Mouse (Mus musculus) brain, embryonic 14.5 days (tissue): ENCODE measurements around the gene Duoxa1. TPM values are rescaled to one million over a fixed set of nuclear protein-coding genes. Genes with fewer than 3 reads are reported as not detected.

Experiments
- DNase-seq: peaks from one replicate; pipeline ENCODE4 v3.0.0-alpha.2; 2011; ENCODE audit warnings: low read depth
- CTCF ChIP-seq: fragments of 200-500 bp; IDR thresholded peaks from 2 replicates; pipeline ENCODE4 v1.5.1; 2012; ENCODE audit warnings: inconsistent platforms, mild to moderate bottlenecking, moderate library complexity, borderline replicate concordance; ENCODE audit not compliant: insufficient read depth, insufficient read length; ENCODE audit errors: extremely low read depth
- POLR2A ChIP-seq: fragments of 200-500 bp; IDR thresholded peaks from 2 replicates; pipeline ENCODE4 v1.6.1; 2012; ENCODE audit warnings: mild to moderate bottlenecking, inconsistent platforms, borderline replicate concordance; ENCODE audit not compliant: poor library complexity, insufficient read depth, insufficient read length, severe bottlenecking; ENCODE audit errors: extremely low read depth
- polyA plus RNA-seq: library from polyadenylated mRNA; depleted of rRNA; stranded (reverse); fragments of >200 nt; gene quantifications from 2 replicates; pipeline ENCODE4 v1.2.3, GENCODE M21; 2012

Duoxa1 gene
- polyA plus RNA-seq, 1 experiment, result 0.18 TPM

DNA sequence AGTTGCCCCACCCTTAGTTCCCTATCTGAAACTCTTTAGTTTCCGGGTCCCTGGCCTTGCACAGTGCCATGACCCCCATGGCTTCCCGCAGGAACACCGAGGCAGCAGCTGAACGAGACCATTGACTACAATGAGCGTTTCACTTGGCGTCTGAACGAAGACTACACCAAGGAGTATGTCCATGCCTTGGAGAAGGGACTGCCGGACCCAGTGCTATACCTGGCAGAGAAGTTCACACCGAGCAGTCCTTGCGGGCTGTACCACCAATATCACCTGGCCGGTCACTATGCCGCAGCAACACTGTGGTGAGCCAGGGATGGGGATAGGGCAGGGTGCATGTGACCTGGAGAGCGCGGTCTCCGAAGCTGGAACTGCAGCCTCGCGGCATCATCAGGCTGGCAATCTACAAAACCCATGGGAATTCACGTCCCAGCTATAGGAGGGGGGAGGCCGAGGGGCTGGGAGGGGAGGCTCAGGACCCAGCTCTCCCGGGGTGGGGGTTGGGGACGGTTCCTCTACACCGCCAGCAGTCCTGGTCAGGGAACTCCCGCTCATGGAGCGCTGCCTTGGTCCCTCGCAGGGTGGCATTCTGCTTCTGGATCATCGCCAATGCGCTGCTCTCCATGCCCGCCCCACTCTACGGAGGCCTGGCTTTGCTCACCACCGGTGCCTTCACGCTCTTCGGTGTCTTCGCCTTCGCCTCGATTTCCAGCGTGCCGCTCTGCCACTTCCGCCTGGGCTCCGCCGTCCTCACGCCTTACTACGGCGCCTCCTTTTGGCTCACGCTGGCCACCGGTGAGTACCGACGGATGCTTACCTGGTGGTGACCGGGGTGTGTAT lies 12.2 kb downstream of the Duoxa1 start:
- peak; percentile 64 for DNase-seq
- TF ChIP-seq CTCF (no peak), POLR2A (no peak)

DNA sequence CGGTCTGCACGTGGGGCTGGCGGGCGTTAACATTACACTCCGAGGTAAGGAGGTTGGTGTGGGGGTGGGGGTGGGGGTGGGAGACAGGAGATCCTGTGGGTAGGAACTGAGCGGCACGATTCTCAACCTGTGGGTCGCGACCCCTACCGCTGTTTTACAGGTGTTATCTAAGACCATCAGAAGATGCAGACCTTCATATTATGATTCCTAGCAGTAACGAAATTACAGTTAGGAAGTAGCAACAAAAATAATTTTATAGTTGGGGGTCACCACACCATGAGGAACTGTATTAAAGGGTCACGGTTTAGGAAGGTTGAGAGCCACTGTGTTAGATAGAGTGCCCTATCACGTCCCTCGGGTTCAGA lies 12.9 kb downstream of the Duoxa1 start:
- DNase-seq, result no peak
- TF ChIP-seq POLR2A (no peak), CTCF (no peak)

DNA sequence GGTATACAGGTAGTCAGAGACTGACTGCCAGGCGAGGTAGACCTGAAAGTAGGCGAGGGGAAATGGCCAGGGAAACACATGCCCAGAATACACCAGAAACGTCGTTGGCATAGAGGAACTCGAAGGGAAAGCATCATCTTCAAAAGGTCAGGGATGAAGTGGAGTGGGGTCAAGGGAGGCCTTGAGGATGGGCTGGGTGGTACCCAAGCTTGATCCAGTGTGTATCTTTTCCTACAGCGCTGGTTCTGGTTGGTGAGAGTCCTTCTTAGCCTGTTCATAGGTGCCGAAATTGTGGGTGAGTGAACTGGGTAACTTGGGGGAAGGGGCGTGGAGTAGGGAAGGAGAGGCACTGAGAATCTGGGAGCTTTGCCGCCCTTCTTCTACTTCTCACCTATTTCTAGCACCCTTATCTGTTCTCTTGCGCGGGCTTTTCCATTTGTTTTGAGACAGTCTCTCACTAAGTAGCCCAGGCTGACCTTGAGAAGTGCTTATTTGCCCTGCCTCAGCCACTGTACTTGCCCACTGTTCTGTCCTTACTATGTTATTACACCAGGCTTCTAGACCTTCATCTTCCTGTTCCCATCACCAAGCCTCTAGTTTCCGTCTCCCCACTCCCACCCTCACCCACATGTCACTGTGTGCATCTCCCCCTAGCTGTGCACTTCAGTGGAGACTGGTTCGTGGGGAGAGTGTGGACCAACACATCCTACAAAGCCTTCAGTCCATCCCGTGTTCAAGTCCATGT lies 13.4 kb downstream of the Duoxa1 start:
- TF ChIP-seq POLR2A, result no peak
- no peak for TF ChIP-seq CTCF
- DNase-seq, result no peak

DNA sequence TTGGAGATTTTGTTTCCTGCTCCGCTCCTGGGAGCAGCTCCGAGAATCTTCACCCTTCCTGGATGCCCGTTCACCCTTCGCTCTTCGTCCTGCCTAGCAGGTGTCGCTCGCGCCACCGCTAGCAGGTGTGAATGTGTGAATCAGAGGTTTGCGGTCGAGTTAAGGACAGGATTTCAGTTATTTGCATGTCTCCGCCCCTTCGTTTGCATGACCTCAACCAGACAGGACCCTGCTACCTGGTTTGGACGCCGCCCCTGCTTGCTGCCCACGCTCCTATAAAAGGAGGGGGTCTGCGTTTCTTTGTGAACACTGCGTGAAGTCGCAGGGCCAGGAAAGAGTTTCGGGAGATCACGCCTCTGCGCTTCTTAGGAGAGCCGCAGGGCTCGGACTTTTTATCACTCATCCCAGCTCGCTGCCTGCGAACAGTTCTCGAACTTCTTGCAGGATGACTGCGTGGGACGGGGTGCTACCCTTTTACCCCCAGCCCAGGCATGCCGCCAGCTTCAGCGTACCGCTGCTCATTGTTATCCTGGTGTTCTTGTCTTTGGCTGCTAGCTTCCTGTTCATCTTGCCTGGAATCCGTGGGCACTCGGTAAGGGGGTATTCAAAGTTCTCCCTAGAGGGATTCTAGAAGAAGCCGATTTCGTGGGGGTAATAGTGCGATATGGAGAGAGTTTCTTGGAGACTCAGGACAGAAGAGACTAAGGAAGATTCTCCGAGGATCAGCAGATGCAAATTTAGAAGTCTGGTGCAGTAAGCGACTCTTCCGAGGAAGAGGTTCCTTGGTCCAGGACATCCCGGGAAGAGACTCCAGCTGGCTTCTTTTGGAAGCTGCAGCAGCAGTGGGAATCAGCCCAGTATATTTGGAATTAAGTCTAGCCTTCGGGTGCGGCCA lies 14.7 kb downstream of the Duoxa1 start, which contains the start of gene Duoxa2:
Duoxa2 (plus strand) TSS at position 305 of the 895 bp plus-strand sequence.
- TF ChIP-seq POLR2A, result no peak
- TF ChIP-seq CTCF, result no peak
- DNase-seq, result peak; percentile 23

DNA sequence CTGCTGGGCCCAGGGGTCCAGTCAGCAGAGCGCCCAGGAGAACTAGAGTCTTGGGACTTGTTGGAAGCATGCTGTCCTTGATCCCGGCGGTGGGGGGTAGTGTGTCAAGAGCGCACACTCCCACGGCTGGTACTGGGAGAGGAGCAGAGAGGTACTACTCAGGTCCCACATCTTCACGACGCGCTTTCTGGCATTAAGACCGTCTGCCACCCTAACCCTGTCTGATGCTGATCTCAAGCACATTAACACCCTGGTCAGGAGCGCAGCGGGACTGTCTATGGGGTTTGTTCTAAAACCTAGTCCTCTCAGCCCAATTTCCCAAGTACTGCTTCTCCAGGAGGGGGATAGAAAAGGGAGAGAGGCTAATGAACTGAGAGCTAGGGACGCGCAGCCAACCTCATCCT lies 15.4 kb downstream of the Duoxa1 start, which contains the start of gene Duox2:
Duox2 (minus strand) TSS at position 354 of the 404 bp plus-strand sequence.
- TF ChIP-seq POLR2A (no peak), CTCF (no peak)
- DNase-seq, result no peak

DNA sequence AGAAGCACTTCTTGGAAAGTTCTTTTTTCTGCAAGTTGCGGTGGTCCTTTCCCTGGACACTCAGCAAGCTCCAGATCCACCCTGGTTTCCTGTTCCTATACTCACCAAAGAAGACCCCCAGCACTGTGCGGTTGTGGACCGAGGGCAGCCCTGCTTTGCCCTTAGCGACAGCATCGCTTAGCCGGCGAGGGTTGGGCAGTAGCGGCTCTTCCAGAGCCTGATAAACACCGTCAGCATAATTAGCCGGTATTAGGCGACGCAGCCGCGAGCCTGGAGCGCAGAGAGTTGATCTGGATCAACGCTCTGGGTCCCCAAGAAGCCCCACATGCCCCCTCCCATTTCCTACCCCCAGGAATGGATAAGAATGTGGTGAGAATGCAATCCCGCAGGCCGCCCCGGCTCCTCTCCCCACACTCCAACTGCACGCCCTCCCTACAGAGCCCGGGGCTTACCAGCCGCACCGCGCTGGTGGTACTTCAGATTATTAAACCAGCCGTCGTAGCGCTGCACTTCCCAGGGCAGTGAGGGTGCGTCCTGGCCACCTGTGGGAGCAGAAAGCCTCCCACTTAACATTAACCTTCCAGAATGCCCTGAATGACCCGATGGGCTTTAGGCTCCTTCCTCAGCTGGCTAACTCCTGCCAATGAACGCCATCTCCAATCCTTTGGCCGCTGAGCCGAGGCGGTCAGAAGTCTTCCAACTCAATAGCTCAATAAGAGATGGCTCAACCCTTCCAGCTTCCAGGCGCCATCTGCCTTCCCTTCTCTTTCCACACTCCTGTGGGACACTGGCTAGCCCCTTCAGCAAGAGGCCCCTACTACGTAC lies 16.0 kb downstream of the Duoxa1 start:
- peak; percentile 29 for DNase-seq
- TF ChIP-seq POLR2A (no peak), CTCF (no peak)

DNA sequence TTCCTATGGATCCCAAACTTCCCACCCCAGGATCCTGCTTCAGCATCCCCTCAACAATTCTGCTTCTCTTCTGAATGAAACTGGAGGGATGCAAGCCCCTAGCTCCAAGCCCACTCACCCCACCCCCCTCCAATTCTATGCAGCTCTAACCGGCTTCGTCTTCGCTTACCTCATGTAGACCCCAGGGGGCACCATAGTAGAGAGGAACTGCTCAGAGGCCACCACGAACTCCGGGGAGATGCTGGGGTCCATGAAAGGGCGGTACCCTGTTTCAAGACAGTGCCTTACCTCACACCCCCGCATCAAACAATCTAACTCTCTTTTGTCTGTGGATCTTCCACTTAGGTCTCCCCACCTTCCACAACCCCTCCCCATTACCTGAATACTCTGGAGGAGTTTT lies 18.6 kb downstream of the Duoxa1 start:
- DNase-seq, result no peak
- TF ChIP-seq POLR2A (no peak), CTCF (no peak)

DNA sequence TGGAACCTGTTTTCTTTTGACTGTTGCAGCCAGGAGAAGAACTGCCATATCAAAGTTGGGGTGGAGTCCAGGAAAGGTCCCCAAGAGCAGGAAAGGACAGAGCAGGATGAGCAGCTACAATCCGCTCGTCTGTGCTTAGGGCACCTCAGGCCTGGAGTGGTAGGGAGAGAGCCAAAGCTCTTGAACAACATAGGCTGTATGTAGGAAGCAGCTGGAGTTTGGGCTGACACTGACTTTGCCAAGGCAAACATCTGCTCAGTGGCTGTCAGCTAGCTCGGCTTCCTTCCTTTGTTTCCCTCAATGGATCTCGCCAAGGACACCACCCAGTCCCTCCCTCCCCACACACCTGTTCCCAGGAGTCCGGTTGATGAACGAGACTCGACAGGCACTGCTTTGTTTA lies 27.4 kb downstream of the Duoxa1 start:
- DNase-seq, result no peak
- no peak for TF ChIP-seq POLR2A
- no peak for TF ChIP-seq CTCF

DNA sequence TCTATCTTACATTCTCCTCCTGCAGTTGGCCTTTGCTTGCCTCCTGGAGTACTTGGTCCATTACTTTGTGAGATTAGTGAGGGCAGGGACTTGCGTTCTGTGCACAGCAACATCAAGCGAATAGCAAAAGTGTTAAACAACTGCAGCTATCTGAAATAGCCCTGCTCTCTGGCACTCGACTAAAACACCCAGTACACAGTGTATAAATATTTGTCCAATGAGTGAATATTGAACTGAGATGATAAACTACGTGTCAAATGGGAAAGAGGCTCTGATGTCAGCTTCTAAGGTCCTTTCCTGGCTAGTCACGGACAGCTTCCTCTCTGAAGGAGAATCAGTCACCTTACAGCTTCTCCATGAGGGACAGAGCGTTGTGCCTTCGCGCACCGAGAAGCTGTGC lies 29.4 kb downstream of the Duoxa1 start:
- TF ChIP-seq CTCF (no peak), POLR2A (no peak)
- DNase-seq, result no peak

DNA sequence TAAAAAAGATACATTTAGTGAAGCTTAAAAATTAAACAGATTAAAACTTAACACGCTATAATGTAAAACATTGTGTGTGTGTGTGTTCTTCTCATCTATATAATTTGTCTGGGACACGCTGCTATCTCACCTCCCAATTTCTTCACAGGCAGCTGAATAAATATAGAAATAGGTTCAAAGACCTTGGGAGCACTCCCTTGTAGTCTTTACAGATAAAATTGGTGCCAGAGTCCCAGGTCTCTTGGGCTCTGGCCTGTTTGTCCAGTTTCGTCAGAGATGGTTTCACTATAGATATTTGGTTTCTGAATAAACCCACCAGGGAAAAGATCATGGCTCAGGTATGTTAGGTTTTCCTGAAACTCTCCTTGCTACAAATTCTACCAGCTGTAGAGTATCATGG lies 34.8 kb downstream of the Duoxa1 start:
- no peak for TF ChIP-seq CTCF
- no peak for TF ChIP-seq POLR2A
- no peak for DNase-seq
